Mouse (Mus musculus) skeletal muscle tissue, adult 2 months (tissue): ENCODE data around the gene Gm9887.

ENCODE experiments used
- DNase-seq: peaks from one replicate; pipeline ENCODE4 v3.0.0-alpha.2; 2012; ENCODE audit warnings: low read depth, low spot score

Gene Gm9887

GRCm38 (mm10) chr12:69360997-69361899 is 11.0 kb downstream of the Gm9887 start:
- DNase-seq: peak; percentile 99

GRCm38 (mm10) chr12:69360655-69360996 is 11.6 kb downstream of the Gm9887 start:
- peak; percentile 66 for DNase-seq

DNA sequence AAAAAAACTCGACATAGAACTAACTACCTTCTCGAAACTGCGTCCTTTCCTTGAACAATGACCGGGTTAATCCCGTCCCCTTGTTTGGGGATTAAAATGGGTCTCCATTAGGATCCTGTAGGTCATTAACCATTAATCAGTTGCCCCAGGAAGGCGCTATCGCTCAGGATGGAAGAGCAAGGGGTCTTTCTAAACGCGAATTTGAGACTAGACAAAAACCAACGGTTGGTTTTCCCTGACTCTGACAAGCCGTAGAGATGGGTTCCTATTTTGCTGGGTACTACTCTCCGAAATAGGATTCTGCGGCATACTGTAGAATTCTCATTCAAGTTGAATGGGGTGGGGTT is 15.0 kb downstream of the Gm9887 start:
- DNase-seq: no peak

- peak; percentile 91 for DNase-seq
These were observed 15.5 kb downstream of the Gm9887 start, which contains the start of gene Nemf for GRCm38 (mm10) chr12:69356546-69357299. Nemf (minus strand) TSS chr12:69357165.

DNA sequence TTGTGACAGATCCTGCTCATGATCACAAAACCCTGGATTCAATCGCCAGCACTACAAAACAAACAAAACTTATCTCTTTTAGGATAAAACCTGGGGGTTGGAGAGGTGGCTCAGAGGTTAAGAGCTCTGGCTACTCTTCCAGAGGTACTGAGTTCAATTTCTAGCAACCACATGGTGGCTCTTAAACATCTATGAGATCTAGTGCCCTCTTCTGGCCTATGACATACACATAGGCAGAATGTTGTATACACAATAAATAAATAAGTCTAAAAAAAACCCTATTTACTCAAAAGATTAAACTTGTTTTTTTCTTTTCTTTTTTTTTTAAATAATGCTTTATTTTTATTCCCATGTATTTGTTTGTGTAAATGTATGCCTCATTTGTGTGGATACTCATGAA is 20.6 kb downstream of the Gm9887 start:
- no peak for DNase-seq

DNA sequence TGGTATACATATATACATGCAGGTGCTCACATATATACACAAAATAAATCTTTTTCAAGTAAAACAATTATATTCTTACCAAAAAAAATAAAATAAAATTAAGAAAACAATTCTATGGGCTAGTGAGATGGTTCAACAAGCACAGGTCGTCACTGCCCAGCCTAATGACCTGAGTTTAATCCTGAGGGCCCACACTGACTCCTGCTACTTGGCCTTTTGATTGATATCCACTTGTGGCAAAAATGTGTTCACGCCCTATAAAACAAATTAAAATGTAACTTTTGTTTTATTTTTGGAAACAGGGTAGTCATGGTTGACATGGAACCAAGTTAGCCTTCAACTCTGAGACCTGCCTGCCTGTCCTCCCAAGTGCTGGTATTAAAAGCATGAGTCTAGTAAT is 22.3 kb downstream of the Gm9887 start:
- no peak for DNase-seq

DNA sequence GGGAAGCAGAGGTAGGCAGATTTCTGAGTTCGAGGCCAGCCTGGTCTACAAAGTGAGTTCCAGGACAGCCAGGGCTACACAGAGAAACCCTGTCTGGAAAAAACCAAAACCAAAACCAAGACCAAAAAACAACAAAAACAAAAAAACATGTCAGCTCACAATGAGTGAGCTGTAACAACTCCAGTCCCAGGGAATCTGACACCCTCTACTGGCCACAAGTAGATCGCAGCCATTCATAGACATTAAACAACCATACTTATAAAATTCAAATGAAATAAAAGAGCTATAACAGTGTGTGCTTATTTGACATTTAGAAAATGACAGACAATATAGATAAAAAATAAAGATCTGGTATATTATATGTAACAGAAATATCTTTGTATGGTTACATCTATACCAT is 38.7 kb downstream of the Gm9887 start:
- no peak for DNase-seq

GRCm38 (mm10) chr12:69332147-69332546 is 40.1 kb downstream of the Gm9887 start:
- DNase-seq: no peak

GRCm38 (mm10) chr12:69331187-69331586 is 41.1 kb downstream of the Gm9887 start:
- no peak for DNase-seq
